Mouse (Mus musculus): ENCODE data around the gene Rapgef4.

- TF ChIP-seq CTCF (IDR thresholded peaks at IDR 0.05) (peak; percentile 77), EP300 (IDR thresholded peaks at IDR 0.05) (peak; percentile 34)
Observed at GRCm38 (mm10) chr2:72149059-72149458, 168.0 kb downstream of the Rapgef4 start.

All from lung, postnatal 0 days (tissue).